Mouse (Mus musculus): ENCODE results near the gene Gfi1. TPM values are rescaled to one million over a fixed set of nuclear protein-coding genes. Genes with fewer than 3 reads are reported as not detected.

Gene Gfi1
- polyA plus RNA-seq (2012; rRNA removed) (1.6 and 1.9 TPM in 2 replicates), polyA plus RNA-seq (2014; fragmentation: Nextera tagmentation; extraction: Ambion mirVana) (0.40 and 0.55 TPM in 2 replicates)

GRCm38 (mm10) chr5:107725435-107726261 lies at the start of gene Gfi1:
Gfi1 (minus strand) TSS chr5:107726036.
- H3K27me3 ChIP-seq (ENCODE audit: control insufficient read depth, insufficient read depth, low read length) = peaks cover 87% of the 10 kb centered on the region
- no peaks in the 10 kb centered on the region for H3K9me3 ChIP-seq (ENCODE audit: control insufficient read depth, low read length)
- WGBS = under 1% methylated on average over 33 of the region's 41 CpGs
- H3K4me2 ChIP-seq (replicated peaks; ENCODE audit: low read depth, low read length, severe bottlenecking) = peak within 1 kb of the TSS; percentile 43
- H3K4me1 ChIP-seq (ENCODE audit: control insufficient read depth, insufficient read depth, low read length) = peaks cover 39% of the 10 kb centered on the region
- H3K4me3 ChIP-seq (replicated peaks; ENCODE audit: low read length) = peak within 1 kb of the TSS; percentile 19
- DNase-seq (ENCODE audit: low spot score) (no peak), ATAC-seq (ENCODE audit: low FRiP score, low read depth) (no peak)
- no peak within 1 kb of the TSS for H3K27ac ChIP-seq (replicated peaks; ENCODE audit: low read depth, low read length)
- TF ChIP-seq POLR2A (IDR thresholded peaks at IDR 0.05; ENCODE audit: borderline replicate concordance, extremely low read depth, insufficient read depth, insufficient read length) = no peak
- no peaks in the 10 kb centered on the region for H3K36me3 ChIP-seq (ENCODE audit: control insufficient read depth, insufficient read depth, low read length)
- H3K9ac ChIP-seq (ENCODE audit: low read depth, low read length, severe bottlenecking) = no peak within 1 kb of the TSS

DNA sequence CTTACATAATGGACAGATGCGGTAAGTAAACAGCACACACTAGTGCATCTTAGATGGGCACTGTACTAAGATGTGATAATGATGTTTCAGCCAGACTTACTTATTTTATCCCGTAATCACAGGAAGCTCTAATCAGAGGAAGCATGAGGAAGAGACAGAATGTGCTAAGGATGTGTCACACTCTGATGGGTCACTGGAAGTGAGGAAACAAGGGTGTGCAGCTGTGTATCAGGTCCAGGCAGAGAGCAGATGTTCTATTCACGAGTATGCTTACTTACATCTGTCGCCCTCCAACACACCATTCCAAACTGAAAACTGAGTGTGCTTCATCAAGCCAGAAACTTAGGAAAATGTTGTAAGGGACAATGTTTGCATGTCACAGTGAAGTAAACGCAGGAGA lies 46.2 kb upstream of the Gfi1 start:
- Histone ChIP-seq H3K9me3 (ENCODE audit: control insufficient read depth, low read length) (no peaks in the 10 kb centered on the region), H3K4me1 (ENCODE audit: control insufficient read depth, insufficient read depth, low read length) (no peaks in the 10 kb centered on the region), H3K27ac (replicated peaks; ENCODE audit: low read depth, low read length) (no peak overlapping the region), H3K4me2 (replicated peaks; ENCODE audit: low read depth, low read length, severe bottlenecking) (no peak overlapping the region), H3K4me3 (replicated peaks; ENCODE audit: low read length) (no peak overlapping the region), H3K9ac (ENCODE audit: low read depth, low read length, severe bottlenecking) (no peak overlapping the region), H3K36me3 (ENCODE audit: control insufficient read depth, insufficient read depth, low read length) (peaks cover 4% of the 10 kb centered on the region; the same call in 1 of the 2 replicates), H3K27me3 (ENCODE audit: control insufficient read depth, insufficient read depth, low read length) (no peaks in the 10 kb centered on the region)
- ATAC-seq (ENCODE audit: low FRiP score, low read depth) (no peak), DNase-seq (ENCODE audit: low spot score) (no peak)
- no peak for TF ChIP-seq POLR2A (IDR thresholded peaks at IDR 0.05; ENCODE audit: borderline replicate concordance, extremely low read depth, insufficient read depth, insufficient read length)
- 82% methylated on average over 5 of the region's 5 CpGs for WGBS

GRCm38 (mm10) chr5:107768224-107768623 lies 42.4 kb upstream of the Gfi1 start:
- Histone ChIP-seq H3K27me3 (ENCODE audit: control insufficient read depth, insufficient read depth, low read length) (no peaks in the 10 kb centered on the region), H3K9me3 (ENCODE audit: control insufficient read depth, low read length) (no peaks in the 10 kb centered on the region), H3K4me1 (ENCODE audit: control insufficient read depth, insufficient read depth, low read length) (no peaks in the 10 kb centered on the region), H3K4me2 (replicated peaks; ENCODE audit: low read depth, low read length, severe bottlenecking) (no peak overlapping the region), H3K36me3 (ENCODE audit: control insufficient read depth, insufficient read depth, low read length) (peaks cover 4% of the 10 kb centered on the region; the same call in 1 of the 2 replicates), H3K9ac (ENCODE audit: low read depth, low read length, severe bottlenecking) (no peak overlapping the region), H3K27ac (replicated peaks; ENCODE audit: low read depth, low read length) (no peak overlapping the region), H3K4me3 (replicated peaks; ENCODE audit: low read length) (no peak overlapping the region)
- no peak for ATAC-seq (ENCODE audit: low FRiP score, low read depth)
- 86% methylated on average over 1 of the region's 1 CpGs for WGBS
- DNase-seq (ENCODE audit: low spot score) = no peak
- no peak for TF ChIP-seq POLR2A (IDR thresholded peaks at IDR 0.05; ENCODE audit: borderline replicate concordance, extremely low read depth, insufficient read depth, insufficient read length)

GRCm38 (mm10) chr5:107765946-107766345 lies 40.1 kb upstream of the Gfi1 start:
- Histone ChIP-seq H3K4me3 (replicated peaks; ENCODE audit: low read length) (no peak overlapping the region), H3K9ac (ENCODE audit: low read depth, low read length, severe bottlenecking) (no peak overlapping the region), H3K36me3 (ENCODE audit: control insufficient read depth, insufficient read depth, low read length) (no peaks in the 10 kb centered on the region; the same call in 1 of the 2 replicates), H3K4me2 (replicated peaks; ENCODE audit: low read depth, low read length, severe bottlenecking) (no peak overlapping the region), H3K27me3 (ENCODE audit: control insufficient read depth, insufficient read depth, low read length) (no peaks in the 10 kb centered on the region), H3K27ac (replicated peaks; ENCODE audit: low read depth, low read length) (no peak overlapping the region), H3K4me1 (ENCODE audit: control insufficient read depth, insufficient read depth, low read length) (no peaks in the 10 kb centered on the region), H3K9me3 (ENCODE audit: control insufficient read depth, low read length) (no peaks in the 10 kb centered on the region)
- no peak for TF ChIP-seq POLR2A (IDR thresholded peaks at IDR 0.05; ENCODE audit: borderline replicate concordance, extremely low read depth, insufficient read depth, insufficient read length)
- ATAC-seq (ENCODE audit: low FRiP score, low read depth) (no peak), DNase-seq (ENCODE audit: low spot score) (no peak)
- WGBS = 94% methylated on average over 4 of the region's 4 CpGs

DNA sequence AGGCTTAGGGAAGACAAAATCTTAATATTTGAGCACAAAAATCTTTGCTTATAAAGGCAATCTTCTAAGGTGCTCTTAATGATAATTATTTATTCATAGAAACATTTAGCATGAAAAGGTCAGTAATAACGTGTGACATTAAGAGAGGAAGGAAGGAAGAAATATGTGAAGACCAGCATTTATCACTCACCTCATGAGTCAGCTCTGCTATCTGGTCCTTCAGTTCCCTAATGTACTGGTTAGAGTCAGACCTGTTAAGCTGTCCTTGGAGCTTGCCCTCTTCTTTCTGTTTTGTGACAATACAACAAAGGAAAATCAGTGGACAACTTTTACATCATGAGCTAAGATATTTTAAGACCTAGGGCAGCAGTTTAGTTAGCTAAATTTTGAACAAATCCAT lies 38.6 kb upstream of the Gfi1 start:
- Histone ChIP-seq H3K36me3 (ENCODE audit: control insufficient read depth, insufficient read depth, low read length) (peaks cover 3% of the 10 kb centered on the region; the same call in 1 of the 2 replicates), H3K27me3 (ENCODE audit: control insufficient read depth, insufficient read depth, low read length) (no peaks in the 10 kb centered on the region), H3K9me3 (ENCODE audit: control insufficient read depth, low read length) (no peaks in the 10 kb centered on the region), H3K4me1 (ENCODE audit: control insufficient read depth, insufficient read depth, low read length) (no peaks in the 10 kb centered on the region), H3K4me2 (replicated peaks; ENCODE audit: low read depth, low read length, severe bottlenecking) (no peak overlapping the region), H3K9ac (ENCODE audit: low read depth, low read length, severe bottlenecking) (no peak overlapping the region), H3K4me3 (replicated peaks; ENCODE audit: low read length) (no peak overlapping the region), H3K27ac (replicated peaks; ENCODE audit: low read depth, low read length) (no peak overlapping the region)
- WGBS = 71% methylated on average over 1 of the region's 1 CpGs
- ATAC-seq (ENCODE audit: low FRiP score, low read depth) (no peak), DNase-seq (ENCODE audit: low spot score) (no peak)
- no peak for TF ChIP-seq POLR2A (IDR thresholded peaks at IDR 0.05; ENCODE audit: borderline replicate concordance, extremely low read depth, insufficient read depth, insufficient read length)

Data from limb, embryonic 14.5 days (tissue).